Mouse (Mus musculus): ENCODE data around the gene Nsl1.

Gene Nsl1

GRCm38 (mm10) chr1:191135406-191135805 lies 72.6 kb downstream of the Nsl1 start:
- DNase-seq (ENCODE audit: low spot score in 2 of 2): no peak

Measured in heart, adult 9 months (tissue).